Mouse (Mus musculus) right cerebral cortex, postnatal 10 days (tissue): ENCODE data around the gene Eif3i.

ENCODE experiments used
- DNase-seq, 2 experiments: peaks; one replicate each; pipeline ENCODE4 v3.0.0; 2021; ENCODE audit warnings: low spot score in 2 of 2

The Eif3i gene

GRCm38 (mm10) chr4:129600233-129601158, at the start of gene Eif3i, which contains the start of gene Tmem234:
Eif3i (minus strand) TSS chr4:129600648.
Tmem234 (plus strand) TSS chr4:129600668.
- DNase-seq, result peak; percentile 90 to 92

GRCm38 (mm10) chr4:129648656-129649055, 48.2 kb upstream of the Eif3i start:
- no peak for DNase-seq

GRCm38 (mm10) chr4:129645204-129645603, 44.8 kb upstream of the Eif3i start:
- no peak for DNase-seq

GRCm38 (mm10) chr4:129641756-129642155, 41.3 kb upstream of the Eif3i start:
- no peak for DNase-seq

GRCm38 (mm10) chr4:129640638-129641467, 40.4 kb upstream of the Eif3i start, which contains the start of gene Txlna:
Txlna (minus strand) TSS chr4:129641065.
- peak; percentile 98 to 99 for DNase-seq

- peak in 1 of 2 experiments; percentile 60 for DNase-seq
Measured at GRCm38 (mm10) chr4:129640101-129640637, 39.7 kb upstream of the Eif3i start.

- DNase-seq, result no peak
Measured at GRCm38 (mm10) chr4:129639221-129639620, 38.8 kb upstream of the Eif3i start.

- no peak for DNase-seq
Measured at GRCm38 (mm10) chr4:129633852-129634251, 33.4 kb upstream of the Eif3i start.

GRCm38 (mm10) chr4:129631867-129632266, 31.4 kb upstream of the Eif3i start:
- no peak for DNase-seq

GRCm38 (mm10) chr4:129630944-129631343, 30.5 kb upstream of the Eif3i start:
- DNase-seq, result peak in 1 of 2 experiments; percentile 59

- DNase-seq, result no peak
Measured at GRCm38 (mm10) chr4:129626035-129626434, 25.6 kb upstream of the Eif3i start.

GRCm38 (mm10) chr4:129625496-129625895, 25.0 kb upstream of the Eif3i start:
- DNase-seq, result peak in 1 of 2 experiments; percentile 44

GRCm38 (mm10) chr4:129625029-129625370, 24.6 kb upstream of the Eif3i start:
- peak; percentile 80 to 82 for DNase-seq

GRCm38 (mm10) chr4:129624281-129625028, 24.0 kb upstream of the Eif3i start:
- peak; percentile 95 to 97 for DNase-seq

- peak; percentile 71 to 77 for DNase-seq
Measured at GRCm38 (mm10) chr4:129623681-129624091, 23.2 kb upstream of the Eif3i start, which contains the start of gene Ccdc28b. Ccdc28b (minus strand) TSS chr4:129623947.

GRCm38 (mm10) chr4:129622803-129623535, 22.5 kb upstream of the Eif3i start:
- peak in 1 of 2 experiments; percentile 27 for DNase-seq

- peak in 1 of 2 experiments; percentile 24 for DNase-seq
Measured at GRCm38 (mm10) chr4:129622120-129622802, 21.8 kb upstream of the Eif3i start.

GRCm38 (mm10) chr4:129621283-129621841, 20.9 kb upstream of the Eif3i start:
- no peak for DNase-seq
